In genomic region chr3:107038156-107038536, GRCm38 (mm10) we compare ENCODE assay signal across 10 mouse cellular contexts. TPM values are rescaled to one million over a fixed set of nuclear protein-coding genes. Genes with fewer than 3 reads are reported as not detected.
DNase-seq lines count a peak whose midpoint lies in the region; ATAC-seq lines count a peak whose summit lies in the region.
"Had no signal": no experiment of that assay in that cellular context is flagged by ENCODE, and none has a peak within 500 bp of the region (broad histone marks: within the 10 kb centered on the region; RNA-seq: fewer than 3 reads in every experiment).

No protein-coding gene starts in this region.

- peaks cover 13% of the 10 kb centered on the region for H3K27me3 ChIP-seq in limb, embryonic 13.5 days
- H3K27me3 ChIP-seq in limb, embryonic 10.5 days (ENCODE audit: low read depth, poor library complexity, severe bottlenecking) = peaks cover 16% of the 10 kb centered on the region
- H3K27me3 ChIP-seq in liver, embryonic 12.5 days (replicated peaks) = peaks cover 45% of the 10 kb centered on the region

- H3K27ac ChIP-seq in limb, embryonic 13.5 days = no peak overlapping the region
- H3K27ac ChIP-seq in limb, embryonic 10.5 days = no peak overlapping the region
- no peak overlapping the region for H3K27ac ChIP-seq in liver, embryonic 12.5 days

- H3K4me3 ChIP-seq in limb, embryonic 13.5 days = no peak overlapping the region
- no peak overlapping the region for H3K4me3 ChIP-seq in limb, embryonic 10.5 days
- H3K4me3 ChIP-seq in liver, embryonic 12.5 days = peak overlapping the region; percentile 64; the same call in 1 of the 2 replicates

- WGBS in limb, embryonic 13.5 days = 87% methylated on average over 6 of the region's 6 CpGs
- WGBS in limb, embryonic 10.5 days = 93% methylated on average over 6 of the region's 6 CpGs
- WGBS in liver, embryonic 12.5 days (ENCODE audit: insufficient replicate concordance) = 35% methylated on average over 6 of the region's 6 CpGs

- peaks cover 14% of the 10 kb centered on the region for H3K4me1 ChIP-seq in limb, embryonic 13.5 days
- H3K4me1 ChIP-seq in limb, embryonic 10.5 days = peaks cover 23% of the 10 kb centered on the region
- H3K4me1 ChIP-seq in liver, embryonic 12.5 days = peaks cover 4% of the 10 kb centered on the region; the same call in 1 of the 2 replicates

- no peak for ATAC-seq in limb, embryonic 13.5 days (ENCODE audit: low FRiP score, low read depth)
- peak; percentile 61 for ATAC-seq in common myeloid progenitor, adult 5-6 weeks (replicated peaks; ENCODE audit: low read depth, poor library complexity, severe bottlenecking)
- no peak for ATAC-seq in liver, embryonic 12.5 days

- no peak overlapping the region for H3K9ac ChIP-seq in limb, embryonic 13.5 days
- no peak overlapping the region for H3K9ac ChIP-seq in liver, embryonic 12.5 days

- peak overlapping the region; percentile 90; the same call in 1 of the 2 replicates for H3K4me2 ChIP-seq in limb, embryonic 13.5 days (replicated peaks)
- H3K4me2 ChIP-seq in liver, embryonic 12.5 days = peak overlapping the region; percentile 92; the same call in 1 of the 2 replicates

- H3K36me3 ChIP-seq in limb, embryonic 13.5 days = no peaks in the 10 kb centered on the region
- no peaks in the 10 kb centered on the region for H3K36me3 ChIP-seq in limb, embryonic 10.5 days
- no peaks in the 10 kb centered on the region for H3K36me3 ChIP-seq in liver, embryonic 12.5 days

- DNase-seq in limb, embryonic 10.5 days (ENCODE audit: low spot score) = no peak
- peak; percentile 56 to 61 for DNase-seq in natural killer cell, adult 2 months (ENCODE audit: low spot score in 2 of 2)
- DNase-seq in gastrocnemius, adult 18-20 months (ENCODE audit: low spot score) = no peak
- DNase-seq in embryo, embryonic 9.5 days (ENCODE audit: extremely low spot score) = no peak
- DNase-seq in layer of hippocampus, adult 8-10 months (ENCODE audit: low spot score in 2 of 2) = no peak
- DNase-seq: cerebellum, adult 9-10 months had no signal

- no peaks in the 10 kb centered on the region for H3K9me3 ChIP-seq in limb, embryonic 13.5 days
- no peaks in the 10 kb centered on the region for H3K9me3 ChIP-seq in limb, embryonic 10.5 days (replicated peaks)
- H3K9me3 ChIP-seq in liver, embryonic 12.5 days (replicated peaks) = no peaks in the 10 kb centered on the region

RNA-seq across cellular contexts. Expression of gene Kcna3, which starts 2.2 kb away (rescaled TPM):
- 1.6 TPM in 2 replicates for polyA plus RNA-seq in limb, embryonic 13.5 days (2015; fragmentation: Nextera tagmentation; extraction: Ambion mirVana)
- 2.0 and 2.1 TPM in 2 replicates for polyA plus RNA-seq in limb, embryonic 10.5 days (2016; fragmentation: Nextera tagmentation; extraction: Ambion mirVana)
- 15.5 and 20.9 TPM in 2 replicates for total RNA-seq in common myeloid progenitor, adult 5-6 weeks (2017)
- 4.4 and 5.3 TPM in 2 replicates for polyA plus RNA-seq in liver, embryonic 12.5 days (2016; fragmentation: Nextera tagmentation; extraction: Ambion mirVana)
- total RNA-seq in gastrocnemius, adult 18-20 months (2021) = under 1 TPM in 1 of 2 experiments, not detected in 1; 0.12 TPM
- 10 to 100 TPM; 19.8 to 22.5 (median 21.0) TPM for total RNA-seq in layer of hippocampus, adult 8-10 months (2022)
- total RNA-seq: MEL had no signal

Comparison
In these comparisons a context has a peak if more than half of its experiments do, and no peak if none do; other contexts are left out.
1. DNase-seq: peak in natural killer cell, adult 2 months (2 of 2); none in limb, embryonic 10.5 days (single experiment), gastrocnemius, adult 18-20 months (single experiment), embryo, embryonic 9.5 days (single experiment) and layer of hippocampus, adult 8-10 months (0 of 2).
2. RNA of gene Kcna3, which starts 2.2 kb away (total RNA-seq): 19.8 to 22.5 TPM in layer of hippocampus, adult 8-10 months and 15.5 to 20.9 TPM in common myeloid progenitor, adult 5-6 weeks; 0.12 TPM in gastrocnemius, adult 18-20 months; every median in the first group is over 10 times any median in the second.